Mouse (Mus musculus): Measurements from ENCODE around the gene Rev1. TPM values are rescaled to one million over a fixed set of nuclear protein-coding genes. Genes with fewer than 3 reads are reported as not detected.

Rev1 gene
- polyA plus RNA-seq (2015; fragmentation: Illumina TruSeq; extraction: RNeasy Lipid Tissue Mini Kit (QIAGEN cat#74804); ENCODE audit: insufficient read depth, low replicate concordance): 37.7 TPM

GRCm38 (mm10) chr1:38129501-38130267 lies at the start of gene Rev1:
TSS of gene Rev1 (minus strand) at chr1:38129801.

Other genes starting within 250 kb of the Rev1 start
- 70.4 TPM for gene Mitd1, start 239.4 kb downstream of the Rev1 start, polyA plus RNA-seq (2015; fragmentation: Illumina TruSeq; extraction: RNeasy Lipid Tissue Mini Kit (QIAGEN cat#74804); ENCODE audit: insufficient read depth, low replicate concordance)
- gene Mrpl30, start 239.3 kb downstream of the Rev1 start, polyA plus RNA-seq (2015; fragmentation: Illumina TruSeq; extraction: RNeasy Lipid Tissue Mini Kit (QIAGEN cat#74804); ENCODE audit: insufficient read depth, low replicate concordance): 183 TPM
- gene Lyg2, start 213.3 kb downstream of the Rev1 start, polyA plus RNA-seq (2015; fragmentation: Illumina TruSeq; extraction: RNeasy Lipid Tissue Mini Kit (QIAGEN cat#74804); ENCODE audit: insufficient read depth, low replicate concordance): not detected
- gene Lyg1, start 172.0 kb downstream of the Rev1 start, polyA plus RNA-seq (2015; fragmentation: Illumina TruSeq; extraction: RNeasy Lipid Tissue Mini Kit (QIAGEN cat#74804); ENCODE audit: insufficient read depth, low replicate concordance): not detected
- gene Txndc9, start 131.9 kb downstream of the Rev1 start, polyA plus RNA-seq (2015; fragmentation: Illumina TruSeq; extraction: RNeasy Lipid Tissue Mini Kit (QIAGEN cat#74804); ENCODE audit: insufficient read depth, low replicate concordance): 86.9 TPM
- gene Eif5b, start 131.8 kb downstream of the Rev1 start, polyA plus RNA-seq (2015; fragmentation: Illumina TruSeq; extraction: RNeasy Lipid Tissue Mini Kit (QIAGEN cat#74804); ENCODE audit: insufficient read depth, low replicate concordance): 83.3 TPM